Mouse (Mus musculus): ENCODE results near the gene Hist1h3b. TPM values are rescaled to one million over a fixed set of nuclear protein-coding genes. Genes with fewer than 3 reads are reported as not detected.
A peak's percentile ranks its signal among the peaks of the same experiment; 100 is the strongest.

Hist1h3b gene
- polyA plus RNA-seq, 2 experiments: 6.5 to 52.4 TPM

DNA sequence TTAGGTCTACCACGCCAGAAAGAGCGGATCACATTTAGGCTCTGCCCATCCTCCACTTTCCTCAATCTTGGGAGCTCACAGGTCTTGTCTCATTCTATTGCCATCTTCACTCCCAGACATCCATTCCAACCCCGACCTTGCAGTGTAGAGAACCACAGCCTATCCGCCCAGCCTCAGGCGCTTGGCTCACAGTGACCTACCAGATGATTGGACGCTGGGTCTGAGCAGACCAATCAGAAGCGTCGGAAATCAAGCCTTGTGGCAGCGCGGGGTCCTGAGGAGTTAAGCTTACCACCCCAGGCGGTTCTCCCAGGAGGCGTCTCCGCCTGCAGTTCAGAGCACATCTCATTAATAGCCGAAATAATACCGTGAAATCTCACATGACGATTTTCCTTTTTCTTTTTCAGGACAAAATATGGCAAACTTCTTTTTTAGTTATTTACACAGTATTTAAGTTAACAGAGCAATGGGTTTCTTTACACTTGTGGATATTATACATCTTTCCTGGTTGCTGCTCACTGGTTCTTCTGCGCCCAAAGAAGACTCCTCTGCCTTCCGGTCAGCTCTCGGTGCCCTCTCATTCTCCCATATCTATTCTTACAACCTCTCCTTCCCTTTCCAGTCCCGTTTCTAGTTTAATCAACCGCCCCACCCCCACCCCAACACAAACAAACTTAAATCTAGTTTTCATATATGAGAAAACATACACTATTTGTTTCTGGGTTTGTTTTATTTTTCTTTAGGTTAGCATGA, 20.7 kb downstream of the Hist1h3b start:
- H3K4me3 ChIP-seq (replicated peaks; ENCODE audit: low read length): peak overlapping the region; percentile 7; the same call in 1 of the 2 replicates
- H3K36me3 ChIP-seq (ENCODE audit: control insufficient read depth, insufficient read depth, low read length): no peaks in the 10 kb centered on the region
- no peak overlapping the region for H3K27ac ChIP-seq (replicated peaks; ENCODE audit: low read depth, low read length)
- no peaks in the 10 kb centered on the region for H3K4me1 ChIP-seq (ENCODE audit: control insufficient read depth, insufficient read depth, low read length)
- ATAC-seq (ENCODE audit: low FRiP score, low read depth) (peak; percentile 87), DNase-seq (ENCODE audit: low spot score) (peak; percentile 55)
- no peak for TF ChIP-seq POLR2A (IDR thresholded peaks at IDR 0.05; ENCODE audit: borderline replicate concordance, extremely low read depth, insufficient read depth, insufficient read length)
- no peak overlapping the region for H3K9ac ChIP-seq (ENCODE audit: low read depth, low read length, severe bottlenecking)
- 23% methylated on average over 21 of the region's 21 CpGs for WGBS
- H3K9me3 ChIP-seq (ENCODE audit: control insufficient read depth, low read length): no peaks in the 10 kb centered on the region
- H3K27me3 ChIP-seq (ENCODE audit: control insufficient read depth, insufficient read depth, low read length): no peaks in the 10 kb centered on the region
- peak overlapping the region; percentile 25 for H3K4me2 ChIP-seq (replicated peaks; ENCODE audit: low read depth, low read length, severe bottlenecking)

DNA sequence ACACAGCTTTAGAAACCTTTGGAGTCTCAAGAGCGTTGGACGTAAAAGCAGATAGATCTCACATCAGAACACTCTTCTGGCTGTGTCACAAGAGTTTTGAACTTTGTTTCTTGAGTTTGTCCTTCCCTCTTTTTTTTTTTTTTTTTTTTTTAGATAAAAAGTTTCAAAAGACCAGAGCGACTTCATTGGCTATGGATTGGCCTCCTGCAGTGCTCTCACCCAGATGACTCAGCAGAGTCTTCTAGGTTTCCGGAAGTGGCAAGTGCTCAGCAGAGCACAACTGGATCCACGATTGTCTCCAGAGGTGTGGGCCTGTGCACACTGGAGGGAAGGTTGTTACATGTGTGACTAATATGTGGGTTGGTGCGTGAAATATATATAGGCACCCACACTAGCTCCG, 26.3 kb downstream of the Hist1h3b start:
- Histone ChIP-seq H3K9me3 (ENCODE audit: control insufficient read depth, low read length) (no peaks in the 10 kb centered on the region), H3K27ac (replicated peaks; ENCODE audit: low read depth, low read length) (no peak overlapping the region), H3K4me3 (replicated peaks; ENCODE audit: low read length) (no peak overlapping the region), H3K27me3 (ENCODE audit: control insufficient read depth, insufficient read depth, low read length) (no peaks in the 10 kb centered on the region), H3K4me1 (ENCODE audit: control insufficient read depth, insufficient read depth, low read length) (no peaks in the 10 kb centered on the region), H3K9ac (ENCODE audit: low read depth, low read length, severe bottlenecking) (no peak overlapping the region), H3K36me3 (ENCODE audit: control insufficient read depth, insufficient read depth, low read length) (no peaks in the 10 kb centered on the region), H3K4me2 (replicated peaks; ENCODE audit: low read depth, low read length, severe bottlenecking) (no peak overlapping the region)
- TF ChIP-seq POLR2A (IDR thresholded peaks at IDR 0.05; ENCODE audit: borderline replicate concordance, extremely low read depth, insufficient read depth, insufficient read length): no peak
- WGBS: 93% methylated on average over 7 of the region's 7 CpGs
- DNase-seq (ENCODE audit: low spot score) (no peak), ATAC-seq (ENCODE audit: low FRiP score, low read depth) (no peak)

DNA sequence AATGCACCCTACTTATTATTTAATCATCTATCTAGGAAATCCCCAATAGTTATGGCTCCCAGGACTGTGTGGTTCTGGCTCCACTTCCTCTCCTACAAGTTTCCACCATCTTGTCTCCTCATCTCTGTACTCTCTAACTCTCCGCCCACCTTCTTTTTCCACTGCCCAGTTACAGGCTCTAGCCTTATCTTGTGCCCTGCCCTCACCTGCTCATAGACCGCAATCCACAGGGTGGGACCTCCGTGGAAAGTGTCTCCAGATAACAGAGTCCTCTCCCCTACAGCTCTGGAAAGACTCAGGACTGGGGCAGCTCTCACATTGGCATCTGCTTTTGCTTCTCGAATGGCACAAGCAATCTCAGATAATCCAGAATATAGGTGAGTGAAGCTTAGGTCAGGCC, 27.0 kb downstream of the Hist1h3b start:
- Histone ChIP-seq H3K9ac (ENCODE audit: low read depth, low read length, severe bottlenecking) (no peak overlapping the region), H3K9me3 (ENCODE audit: control insufficient read depth, low read length) (no peaks in the 10 kb centered on the region), H3K4me1 (ENCODE audit: control insufficient read depth, insufficient read depth, low read length) (no peaks in the 10 kb centered on the region), H3K36me3 (ENCODE audit: control insufficient read depth, insufficient read depth, low read length) (no peaks in the 10 kb centered on the region), H3K4me3 (replicated peaks; ENCODE audit: low read length) (no peak overlapping the region), H3K27ac (replicated peaks; ENCODE audit: low read depth, low read length) (no peak overlapping the region), H3K4me2 (replicated peaks; ENCODE audit: low read depth, low read length, severe bottlenecking) (no peak overlapping the region), H3K27me3 (ENCODE audit: control insufficient read depth, insufficient read depth, low read length) (no peaks in the 10 kb centered on the region)
- TF ChIP-seq POLR2A (IDR thresholded peaks at IDR 0.05; ENCODE audit: borderline replicate concordance, extremely low read depth, insufficient read depth, insufficient read length): no peak
- 83% methylated on average over 4 of the region's 4 CpGs for WGBS
- no peak for ATAC-seq (ENCODE audit: low FRiP score, low read depth)
- DNase-seq (ENCODE audit: low spot score): no peak

DNA sequence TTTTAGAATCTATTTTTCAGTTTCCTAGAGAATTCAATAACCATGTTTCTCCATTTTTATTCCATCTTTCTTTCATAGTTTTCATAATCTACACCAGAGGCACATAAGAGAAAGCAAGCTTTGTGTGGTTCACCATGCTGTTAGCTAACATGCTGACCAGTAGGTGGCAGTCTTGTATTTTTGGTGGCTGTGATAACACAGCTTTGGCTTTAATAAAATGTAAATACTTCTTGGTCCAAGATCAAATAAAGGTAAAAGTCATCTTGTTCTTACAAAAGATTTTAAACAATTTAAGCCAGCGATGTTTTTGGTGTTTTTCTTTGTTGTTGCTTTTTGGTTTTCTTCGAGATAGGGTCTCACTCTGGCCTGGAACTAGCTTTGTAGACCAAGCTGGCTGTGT, 40.5 kb downstream of the Hist1h3b start:
- Histone ChIP-seq H3K4me2 (replicated peaks; ENCODE audit: low read depth, low read length, severe bottlenecking) (no peak overlapping the region), H3K9ac (ENCODE audit: low read depth, low read length, severe bottlenecking) (no peak overlapping the region), H3K4me3 (replicated peaks; ENCODE audit: low read length) (no peak overlapping the region), H3K4me1 (ENCODE audit: control insufficient read depth, insufficient read depth, low read length) (no peaks in the 10 kb centered on the region), H3K9me3 (ENCODE audit: control insufficient read depth, low read length) (no peaks in the 10 kb centered on the region), H3K27me3 (ENCODE audit: control insufficient read depth, insufficient read depth, low read length) (no peaks in the 10 kb centered on the region), H3K36me3 (ENCODE audit: control insufficient read depth, insufficient read depth, low read length) (no peaks in the 10 kb centered on the region), H3K27ac (replicated peaks; ENCODE audit: low read depth, low read length) (no peak overlapping the region)
- TF ChIP-seq POLR2A (IDR thresholded peaks at IDR 0.05; ENCODE audit: borderline replicate concordance, extremely low read depth, insufficient read depth, insufficient read length): no peak
- WGBS: 45% methylated on average over 2 of the region's 2 CpGs
- DNase-seq (ENCODE audit: low spot score) (peak; percentile 80), ATAC-seq (ENCODE audit: low FRiP score, low read depth) (peak; percentile 62; the same call in 1 of the 2 replicates)

DNA sequence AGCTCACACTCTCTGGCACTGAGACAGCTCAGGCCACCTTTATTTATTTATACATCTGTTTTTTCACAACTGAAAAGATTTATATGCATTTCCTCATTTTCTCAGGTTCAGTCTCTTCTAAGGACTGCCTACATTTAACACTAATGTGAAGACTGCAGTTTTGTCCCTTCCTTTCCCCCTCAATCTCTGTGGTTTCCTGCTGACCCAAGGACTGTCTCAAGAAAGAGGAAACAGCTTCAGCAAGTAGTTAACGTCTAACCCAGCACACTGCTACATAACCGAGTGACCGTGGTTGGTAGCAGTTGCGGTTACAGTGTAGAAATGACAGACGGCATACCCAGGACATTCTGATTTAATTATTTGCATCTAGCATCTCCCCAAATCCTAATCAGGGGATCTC, 47.3 kb downstream of the Hist1h3b start:
- DNase-seq (ENCODE audit: low spot score) (no peak), ATAC-seq (ENCODE audit: low FRiP score, low read depth) (no peak)
- Histone ChIP-seq H3K9ac (ENCODE audit: low read depth, low read length, severe bottlenecking) (no peak overlapping the region), H3K9me3 (ENCODE audit: control insufficient read depth, low read length) (no peaks in the 10 kb centered on the region), H3K36me3 (ENCODE audit: control insufficient read depth, insufficient read depth, low read length) (no peaks in the 10 kb centered on the region), H3K27ac (replicated peaks; ENCODE audit: low read depth, low read length) (no peak overlapping the region), H3K27me3 (ENCODE audit: control insufficient read depth, insufficient read depth, low read length) (no peaks in the 10 kb centered on the region), H3K4me3 (replicated peaks; ENCODE audit: low read length) (no peak overlapping the region), H3K4me2 (replicated peaks; ENCODE audit: low read depth, low read length, severe bottlenecking) (no peak overlapping the region), H3K4me1 (ENCODE audit: control insufficient read depth, insufficient read depth, low read length) (no peaks in the 10 kb centered on the region)
- TF ChIP-seq POLR2A (IDR thresholded peaks at IDR 0.05; ENCODE audit: borderline replicate concordance, extremely low read depth, insufficient read depth, insufficient read length): no peak
- WGBS: 67% methylated on average over 5 of the region's 5 CpGs

Small RNA genes within 50 kb of the gene (microRNA-seq; reads per million reads assigned to microRNA genes)
- gene Gm44314 (not detected), gene Gm44484 (not detected)

Other genes with a start within 250 kb of the Hist1h3b start
Only the 30 nearest of the 37 such genes appear.
- 0.50 and 0.62 TPM in 2 replicates for gene Hist1h1d, start 199.0 kb upstream of the Hist1h3b start, polyA plus RNA-seq (2012; rRNA removed)
- gene Hist1h1d, start 199.0 kb upstream of the Hist1h3b start, polyA plus RNA-seq (2014; fragmentation: Nextera tagmentation; extraction: Ambion mirVana): 0.47 and 0.61 TPM in 2 replicates
- 36.1 and 54.1 TPM in 2 replicates for gene Hist1h3e, start 189.9 kb upstream of the Hist1h3b start, polyA plus RNA-seq (2012; rRNA removed)
- 6.7 and 7.0 TPM in 2 replicates for gene Hist1h3e, start 189.9 kb upstream of the Hist1h3b start, polyA plus RNA-seq (2014; fragmentation: Nextera tagmentation; extraction: Ambion mirVana)
- gene Hist1h2ae, start 181.0 kb upstream of the Hist1h3b start, polyA plus RNA-seq (2012; rRNA removed): 19.8 and 35.0 TPM in 2 replicates
- 103 and 109 TPM in 2 replicates for gene Hist1h2ae, start 181.0 kb upstream of the Hist1h3b start, polyA plus RNA-seq (2014; fragmentation: Nextera tagmentation; extraction: Ambion mirVana)
- gene Hist1h2bg, start 180.9 kb upstream of the Hist1h3b start, polyA plus RNA-seq (2012; rRNA removed): 38.9 and 60.8 TPM in 2 replicates
- gene Hist1h2bg, start 180.9 kb upstream of the Hist1h3b start, polyA plus RNA-seq (2014; fragmentation: Nextera tagmentation; extraction: Ambion mirVana): 6.9 and 10.0 TPM in 2 replicates
- gene Hist1h2bf, start 178.1 kb upstream of the Hist1h3b start, polyA plus RNA-seq (2012; rRNA removed): 17.8 and 25.9 TPM in 2 replicates
- gene Hist1h2bf, start 178.1 kb upstream of the Hist1h3b start, polyA plus RNA-seq (2014; fragmentation: Nextera tagmentation; extraction: Ambion mirVana): 5.3 and 8.5 TPM in 2 replicates
- 6.1 and 13.9 TPM in 2 replicates for gene Hist1h2ad, start 177.9 kb upstream of the Hist1h3b start, polyA plus RNA-seq (2012; rRNA removed)
- gene Hist1h2ad, start 177.9 kb upstream of the Hist1h3b start, polyA plus RNA-seq (2014; fragmentation: Nextera tagmentation; extraction: Ambion mirVana): 1.2 and 5.3 TPM in 2 replicates
- gene Hist1h3d, start 176.5 kb upstream of the Hist1h3b start, polyA plus RNA-seq (2012; rRNA removed): 30.0 and 33.8 TPM in 2 replicates
- gene Hist1h3d, start 176.5 kb upstream of the Hist1h3b start, polyA plus RNA-seq (2014; fragmentation: Nextera tagmentation; extraction: Ambion mirVana): 6.8 and 10.4 TPM in 2 replicates
- 9.4 and 9.8 TPM in 2 replicates for gene Hist1h4d, start 170.7 kb upstream of the Hist1h3b start, polyA plus RNA-seq (2012; rRNA removed)
- 95.5 and 101 TPM in 2 replicates for gene Hist1h4d, start 170.7 kb upstream of the Hist1h3b start, polyA plus RNA-seq (2014; fragmentation: Nextera tagmentation; extraction: Ambion mirVana)
- gene Hist1h2be, start 131.1 kb upstream of the Hist1h3b start, polyA plus RNA-seq (2012; rRNA removed): 3.0 and 3.4 TPM in 2 replicates
- 1.2 and 1.5 TPM in 2 replicates for gene Hist1h2be, start 131.1 kb upstream of the Hist1h3b start, polyA plus RNA-seq (2014; fragmentation: Nextera tagmentation; extraction: Ambion mirVana)
- 7.4 and 7.7 TPM in 2 replicates for gene Hist1h1e, start 129.7 kb upstream of the Hist1h3b start, polyA plus RNA-seq (2012; rRNA removed)
- gene Hist1h1e, start 129.7 kb upstream of the Hist1h3b start, polyA plus RNA-seq (2014; fragmentation: Nextera tagmentation; extraction: Ambion mirVana): 15.8 and 16.4 TPM in 2 replicates
- 1.6 and 2.7 TPM in 2 replicates for gene Hist1h2ac, start 68.3 kb upstream of the Hist1h3b start, polyA plus RNA-seq (2012; rRNA removed)
- gene Hist1h2ac, start 68.3 kb upstream of the Hist1h3b start, polyA plus RNA-seq (2014; fragmentation: Nextera tagmentation; extraction: Ambion mirVana): 0.65 and 0.78 TPM in 2 replicates
- 48.2 and 49.5 TPM in 2 replicates for gene Hist1h2bc, start 68.1 kb upstream of the Hist1h3b start, polyA plus RNA-seq (2012; rRNA removed)
- 34.9 and 44.4 TPM in 2 replicates for gene Hist1h2bc, start 68.1 kb upstream of the Hist1h3b start, polyA plus RNA-seq (2014; fragmentation: Nextera tagmentation; extraction: Ambion mirVana)
- 0.20 and 0.33 TPM in 2 replicates for gene Hist1h1t, start 56.5 kb upstream of the Hist1h3b start, polyA plus RNA-seq (2012; rRNA removed)
- 0.21 TPM in 1 of 2 replicates, not detected in the other for gene Hist1h1t, start 56.5 kb upstream of the Hist1h3b start, polyA plus RNA-seq (2014; fragmentation: Nextera tagmentation; extraction: Ambion mirVana)
- 5.6 and 10.0 TPM in 2 replicates for gene Hist1h4c, start 53.8 kb upstream of the Hist1h3b start, polyA plus RNA-seq (2012; rRNA removed)
- 8.7 and 10.2 TPM in 2 replicates for gene Hist1h4c, start 53.8 kb upstream of the Hist1h3b start, polyA plus RNA-seq (2014; fragmentation: Nextera tagmentation; extraction: Ambion mirVana)
- 3.6 and 4.5 TPM in 2 replicates for gene Hfe, start 41.4 kb upstream of the Hist1h3b start, polyA plus RNA-seq (2012; rRNA removed)
- gene Hfe, start 41.4 kb upstream of the Hist1h3b start, polyA plus RNA-seq (2014; fragmentation: Nextera tagmentation; extraction: Ambion mirVana): 9.3 and 10.5 TPM in 2 replicates
- gene Hist1h1c, start 13.5 kb upstream of the Hist1h3b start, polyA plus RNA-seq (2012; rRNA removed): 23.7 and 28.5 TPM in 2 replicates
- gene Hist1h1c, start 13.5 kb upstream of the Hist1h3b start, polyA plus RNA-seq (2014; fragmentation: Nextera tagmentation; extraction: Ambion mirVana): 24.7 and 27.5 TPM in 2 replicates
- 41.4 and 92.0 TPM in 2 replicates for gene Hist1h3c, start 6.7 kb upstream of the Hist1h3b start, polyA plus RNA-seq (2012; rRNA removed)
- 8.1 and 12.0 TPM in 2 replicates for gene Hist1h3c, start 6.7 kb upstream of the Hist1h3b start, polyA plus RNA-seq (2014; fragmentation: Nextera tagmentation; extraction: Ambion mirVana)
- 13.5 and 15.9 TPM in 2 replicates for gene Hist1h2bb, start 5.5 kb upstream of the Hist1h3b start, polyA plus RNA-seq (2012; rRNA removed)
- gene Hist1h2bb, start 5.5 kb upstream of the Hist1h3b start, polyA plus RNA-seq (2014; fragmentation: Nextera tagmentation; extraction: Ambion mirVana): 1.2 and 1.4 TPM in 2 replicates
- gene Hist1h2ab, start 1.1 kb upstream of the Hist1h3b start, polyA plus RNA-seq (2012; rRNA removed): 37.1 and 40.4 TPM in 2 replicates
- 39.0 and 40.1 TPM in 2 replicates for gene Hist1h2ab, start 1.1 kb upstream of the Hist1h3b start, polyA plus RNA-seq (2014; fragmentation: Nextera tagmentation; extraction: Ambion mirVana)
- 20.0 and 26.6 TPM in 2 replicates for gene Hist1h4b, start 4.7 kb downstream of the Hist1h3b start, polyA plus RNA-seq (2012; rRNA removed)
- gene Hist1h4b, start 4.7 kb downstream of the Hist1h3b start, polyA plus RNA-seq (2014; fragmentation: Nextera tagmentation; extraction: Ambion mirVana): 4.4 and 6.6 TPM in 2 replicates
- gene Hist1h4a, start 9.0 kb downstream of the Hist1h3b start, polyA plus RNA-seq (2012; rRNA removed): 10.1 and 16.1 TPM in 2 replicates
- 0.84 and 0.90 TPM in 2 replicates for gene Hist1h4a, start 9.0 kb downstream of the Hist1h3b start, polyA plus RNA-seq (2014; fragmentation: Nextera tagmentation; extraction: Ambion mirVana)
- gene Hist1h3a, start 10.1 kb downstream of the Hist1h3b start, polyA plus RNA-seq (2012; rRNA removed): 39.9 and 88.3 TPM in 2 replicates
- 7.8 and 8.6 TPM in 2 replicates for gene Hist1h3a, start 10.1 kb downstream of the Hist1h3b start, polyA plus RNA-seq (2014; fragmentation: Nextera tagmentation; extraction: Ambion mirVana)
- 4.7 and 5.4 TPM in 2 replicates for gene Hist1h1a, start 11.4 kb downstream of the Hist1h3b start, polyA plus RNA-seq (2012; rRNA removed)
- 3.6 and 4.8 TPM in 2 replicates for gene Hist1h1a, start 11.4 kb downstream of the Hist1h3b start, polyA plus RNA-seq (2014; fragmentation: Nextera tagmentation; extraction: Ambion mirVana)
- gene Trim38, start 17.6 kb downstream of the Hist1h3b start, polyA plus RNA-seq (2012; rRNA removed): 0.04 and 0.13 TPM in 2 replicates
- gene Trim38, start 17.6 kb downstream of the Hist1h3b start, polyA plus RNA-seq (2014; fragmentation: Nextera tagmentation; extraction: Ambion mirVana): not detected in 2 replicates
- 0.01 TPM in 1 of 2 replicates, not detected in the other for gene Slc17a2, start 54.7 kb downstream of the Hist1h3b start, polyA plus RNA-seq (2012; rRNA removed)
- not detected in 2 replicates for gene Slc17a2, start 54.7 kb downstream of the Hist1h3b start, polyA plus RNA-seq (2014; fragmentation: Nextera tagmentation; extraction: Ambion mirVana)
- 0.20 and 0.29 TPM in 2 replicates for gene Slc17a3, start 87.2 kb downstream of the Hist1h3b start, polyA plus RNA-seq (2012; rRNA removed)
- 0.39 and 0.44 TPM in 2 replicates for gene Slc17a3, start 87.2 kb downstream of the Hist1h3b start, polyA plus RNA-seq (2014; fragmentation: Nextera tagmentation; extraction: Ambion mirVana)
- 0.04 and 0.05 TPM in 2 replicates for gene Slc17a1, start 115.5 kb downstream of the Hist1h3b start, polyA plus RNA-seq (2012; rRNA removed)
- 0.30 TPM in 1 of 2 replicates, not detected in the other for gene Slc17a1, start 115.5 kb downstream of the Hist1h3b start, polyA plus RNA-seq (2014; fragmentation: Nextera tagmentation; extraction: Ambion mirVana)
- gene Slc17a4, start 162.7 kb downstream of the Hist1h3b start, polyA plus RNA-seq (2012; rRNA removed): not detected in 2 replicates
- gene Slc17a4, start 162.7 kb downstream of the Hist1h3b start, polyA plus RNA-seq (2014; fragmentation: Nextera tagmentation; extraction: Ambion mirVana): not detected in 2 replicates
- gene Hist1h2ba, start 181.9 kb downstream of the Hist1h3b start, polyA plus RNA-seq (2012; rRNA removed): not detected in 2 replicates
- gene Hist1h2ba, start 181.9 kb downstream of the Hist1h3b start, polyA plus RNA-seq (2014; fragmentation: Nextera tagmentation; extraction: Ambion mirVana): not detected in 2 replicates
- gene Hist1h2aa, start 182.2 kb downstream of the Hist1h3b start, polyA plus RNA-seq (2012; rRNA removed): not detected in 2 replicates
- gene Hist1h2aa, start 182.2 kb downstream of the Hist1h3b start, polyA plus RNA-seq (2014; fragmentation: Nextera tagmentation; extraction: Ambion mirVana): not detected in 2 replicates

Data from limb, embryonic 14.5 days (tissue).